In the genomic region with DNA sequence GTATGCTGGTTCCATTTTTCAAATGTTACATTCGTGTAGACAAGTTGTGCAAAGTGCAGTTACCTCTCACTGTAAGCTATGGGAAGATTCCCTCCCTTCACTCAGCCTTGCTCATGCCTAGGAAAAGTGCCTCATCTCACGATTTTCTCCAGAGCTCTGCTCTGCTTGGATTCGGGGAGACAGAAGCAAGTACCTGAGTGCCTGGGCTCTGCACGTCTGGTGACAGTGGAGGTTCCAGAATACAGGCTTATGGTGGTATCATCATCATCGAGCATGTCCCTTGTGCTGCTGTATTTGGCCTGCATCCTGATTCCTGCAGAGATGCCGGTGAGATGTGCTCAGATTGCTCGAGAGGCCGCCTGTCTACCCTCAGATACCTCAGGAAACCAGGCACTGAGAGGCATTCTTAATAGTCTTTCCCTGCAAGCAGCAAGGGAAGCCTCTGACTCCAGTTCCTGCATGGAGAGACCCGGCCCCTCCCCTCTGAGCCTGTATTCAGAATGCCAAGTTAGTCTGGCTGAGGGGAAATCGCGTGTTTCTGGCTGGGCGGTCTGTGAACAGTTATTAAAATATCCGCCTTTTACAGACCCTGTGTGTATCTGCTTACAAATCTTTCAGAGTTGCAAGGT, we compare ENCODE assay signal across 8 mouse cellular contexts. TPM values are rescaled to one million over a fixed set of nuclear protein-coding genes. Genes with fewer than 3 reads are reported as not detected.
DNase-seq lines count a peak whose midpoint lies in the region; TF ChIP-seq lines count a peak whose summit lies in the region.

Clec1a (minus strand) TSS at position 590 of the 629 bp plus-strand sequence.

- H3K4me3 ChIP-seq in layer of hippocampus, adult 2 months: peak within 1 kb of the TSS; percentile 47

- peak; percentile 7 to 14 for DNase-seq in layer of hippocampus, adult 2 months (ENCODE audit: low spot score in 2 of 2)
- no peak for DNase-seq in layer of hippocampus, adult 9-10 months (ENCODE audit: low spot score)
- DNase-seq in adrenal gland, postnatal 10 days: peak; percentile 31
- DNase-seq in gastrocnemius, adult 8-10 months (ENCODE audit: low spot score in 2 of 2): peak; percentile 11 to 19
- peak; percentile 39 for DNase-seq in kidney, adult 11 months
- peak; percentile 81 for DNase-seq in lung, postnatal 36 days
- DNase-seq in left cerebral cortex, adult 9 months (ENCODE audit: low spot score in 2 of 2): no peak
- no peak for DNase-seq in frontal cortex, postnatal 14 days (ENCODE audit: low spot score in 2 of 2)

- H3K27ac ChIP-seq in layer of hippocampus, adult 2 months: peak within 1 kb of the TSS; percentile 85

- TF ChIP-seq CTCF in layer of hippocampus, adult 2 months (conservative IDR thresholded peaks at IDR 0.05): no peak

RNA-seq across cellular contexts. Expression of gene Clec1a, which starts in this region (rescaled TPM):
- total RNA-seq in layer of hippocampus, adult 2 months (2021): 1 to 10 TPM; 4.1 to 5.7 TPM
- 10 to 100 TPM in 1 of 2 experiments, 1 to 10 TPM in 1; 7.2 to 11.4 TPM for total RNA-seq in adrenal gland, postnatal 10 days (2021)
- total RNA-seq in gastrocnemius, adult 8-10 months (2022): 1 to 10 TPM; 1.5 to 4.4 (median 2.0) TPM

Comparison
In these comparisons a context has a peak if more than half of its experiments do, and no peak if none do; other contexts are left out.
1. DNase-seq: peak in layer of hippocampus, adult 2 months (2 of 2), adrenal gland, postnatal 10 days (single experiment), gastrocnemius, adult 8-10 months (2 of 2), kidney, adult 11 months (single experiment) and lung, postnatal 36 days (single experiment); none in layer of hippocampus, adult 9-10 months (single experiment), left cerebral cortex, adult 9 months (0 of 2) and frontal cortex, postnatal 14 days (0 of 2).